Mouse (Mus musculus) liver, postnatal 0 days (tissue): ENCODE data around the gene Wnt10b. TPM values are rescaled to one million over a fixed set of nuclear protein-coding genes. Genes with fewer than 3 reads are reported as not detected.

Experiments
- ATAC-seq: fragments of 200-750 bp; cut with Nextera tagmentation; 2 replicates; pipeline ENCODE4 v1.8.0; 2017; ENCODE audit warnings: mild to moderate bottlenecking, moderate library complexity
- DNase-seq: peaks from one replicate; pipeline ENCODE4 v3.0.0-alpha.2; 2016
- H3K27ac ChIP-seq: fragments of 300-500 bp; sonication (generic); 2 replicates; pipeline ENCODE4 v1.5.1; 2014; ENCODE audit warnings: antibody characterized with exemption, moderate library complexity, mild to moderate bottlenecking, low read depth
- H3K27me3 ChIP-seq: fragments of 300-500 bp; sonication (generic); 2 replicates; pipeline ENCODE4 v1.6.1; 2014; ENCODE audit warnings: low read length, control low read depth, mixed read lengths; ENCODE audit not compliant: insufficient read depth
- H3K36me3 ChIP-seq: fragments of 300-500 bp; sonication (generic); replicated peaks from 2 replicates; pipeline ENCODE4 v1.6.1; 2014; ENCODE audit warnings: mild to moderate bottlenecking, control low read depth, low read length, moderate library complexity, mixed read lengths; ENCODE audit not compliant: insufficient read depth
- H3K4me1 ChIP-seq: fragments of 300-500 bp; sonication (generic); 2 replicates; pipeline ENCODE4 v1.6.1; 2014; ENCODE audit warnings: antibody characterized with exemption, mild to moderate bottlenecking, control low read depth; ENCODE audit not compliant: insufficient read depth
- H3K4me2 ChIP-seq: fragments of 300-500 bp; sonication (generic); 2 replicates; pipeline ENCODE4 v1.6.1; 2014; ENCODE audit warnings: low read depth, mild to moderate bottlenecking, low read length, moderate library complexity, mixed read lengths
- H3K4me3 ChIP-seq: fragments of 300-500 bp; sonication (generic); 2 replicates; pipeline ENCODE4 v1.5.1; 2014; ENCODE audit warnings: low read depth, low read length
- H3K9ac ChIP-seq: fragments of 300-500 bp; sonication (generic); replicated peaks from 2 replicates; pipeline ENCODE4 v1.6.1; 2014; ENCODE audit warnings: mild to moderate bottlenecking, moderate library complexity
- H3K9me3 ChIP-seq: fragments of 300-500 bp; sonication (generic); 2 replicates; pipeline ENCODE4 v1.6.1; 2016; ENCODE audit warnings: mild to moderate bottlenecking, control low read depth, low read length, mixed read lengths
- CTCF ChIP-seq: sonication (generic); IDR thresholded peaks from 2 replicates; pipeline ENCODE4 v1.5.1; 2016; ENCODE audit warnings: antibody characterized with exemption, low read depth
- EP300 ChIP-seq: IDR thresholded peaks from 2 replicates; pipeline ENCODE4 v1.6.1; 2016; ENCODE audit warnings: antibody characterized with exemption, low read depth, mild to moderate bottlenecking
- WGBS: fragments of 180-500 bp; shearing (Covaris S2); extraction: QIAGEN DNeasy Blood & Tissue Kit; methylation state at CpG from one replicate; pipeline ENCODE4 v1.1.7; 2014; ENCODE audit not compliant: insufficient replicate concordance; 5-methylcytosine and 5-hydroxymethylcytosine counted together
- polyA plus RNA-seq: library from polyadenylated mRNA; unstranded; fragments of >200 nt; fragmentation: Nextera tagmentation; extraction: Ambion mirVana; gene quantifications from 2 replicates; pipeline ENCODE4 v1.2.1, GENCODE M21; 2015

Wnt10b gene
- polyA plus RNA-seq, 1 experiment from 2014 or later: 0.04 TPM

DNA sequence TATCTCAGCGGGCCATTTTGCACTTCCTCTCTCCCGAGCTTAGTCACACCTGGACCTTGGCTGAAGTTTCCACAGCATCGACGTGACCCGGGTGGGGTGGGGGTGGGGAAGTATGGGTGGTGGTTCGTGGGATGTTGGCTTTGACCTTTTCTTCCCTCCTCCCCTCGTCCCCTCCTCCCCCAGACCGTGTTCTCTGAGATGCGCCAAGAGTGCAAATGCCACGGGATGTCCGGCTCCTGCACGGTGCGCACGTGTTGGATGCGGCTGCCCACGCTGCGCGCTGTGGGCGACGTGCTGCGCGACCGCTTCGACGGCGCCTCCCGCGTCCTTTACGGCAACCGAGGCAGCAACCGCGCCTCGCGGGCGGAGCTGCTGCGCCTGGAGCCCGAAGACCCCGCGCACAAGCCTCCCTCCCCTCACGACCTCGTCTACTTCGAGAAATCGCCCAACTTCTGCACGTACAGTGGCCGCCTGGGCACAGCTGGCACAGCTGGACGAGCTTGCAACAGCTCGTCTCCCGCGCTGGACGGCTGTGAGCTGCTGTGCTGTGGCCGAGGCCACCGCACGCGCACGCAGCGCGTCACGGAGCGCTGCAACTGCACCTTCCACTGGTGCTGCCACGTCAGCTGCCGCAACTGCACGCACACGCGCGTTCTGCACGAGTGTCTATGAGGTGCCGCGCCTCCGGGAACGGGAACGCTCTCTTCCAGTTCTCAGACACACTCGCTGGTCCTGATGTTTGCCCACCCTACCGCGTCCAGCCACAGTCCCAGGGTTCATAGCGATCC, 14.5 kb upstream of the Wnt10b start:
- Histone ChIP-seq H3K36me3 (no peaks in the 10 kb centered on the region), H3K4me3 (no peak overlapping the region), H3K4me2 (no peak overlapping the region), H3K9ac (no peak overlapping the region), H3K27ac (no peak overlapping the region), H3K27me3 (peaks cover 97% of the 10 kb centered on the region), H3K4me1 (peaks cover 15% of the 10 kb centered on the region), H3K9me3 (no peaks in the 10 kb centered on the region)
- DNase-seq: peak; percentile 14
- WGBS: 2% methylated on average over 75 of the region's 75 CpGs
- ATAC-seq: no peak
- TF ChIP-seq CTCF (no peak), EP300 (no peak)

DNA sequence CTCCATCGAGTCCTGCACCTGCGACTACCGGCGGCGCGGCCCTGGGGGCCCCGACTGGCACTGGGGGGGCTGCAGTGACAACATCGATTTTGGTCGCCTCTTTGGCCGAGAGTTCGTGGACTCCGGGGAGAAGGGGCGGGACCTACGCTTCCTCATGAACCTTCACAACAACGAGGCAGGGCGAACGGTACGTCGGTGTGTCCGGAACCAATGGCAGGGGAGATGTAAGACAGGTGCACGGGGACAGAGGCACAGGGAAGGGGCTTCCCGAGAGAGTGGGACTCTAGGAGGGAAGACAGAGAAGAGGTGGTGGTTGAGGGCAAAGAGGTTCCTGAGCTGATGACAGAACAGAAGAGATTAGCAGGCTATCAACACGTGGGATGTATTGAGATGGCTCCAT, 13.8 kb upstream of the Wnt10b start:
- TF ChIP-seq CTCF: no peak
- TF ChIP-seq EP300: no peak
- Histone ChIP-seq H3K4me2 (no peak overlapping the region), H3K36me3 (no peaks in the 10 kb centered on the region), H3K9me3 (no peaks in the 10 kb centered on the region), H3K27ac (no peak overlapping the region), H3K9ac (no peak overlapping the region), H3K4me3 (no peak overlapping the region), H3K4me1 (peaks cover 15% of the 10 kb centered on the region), H3K27me3 (peaks cover 94% of the 10 kb centered on the region)
- WGBS: 6% methylated on average over 21 of the region's 23 CpGs
- peak; percentile 17 for DNase-seq
- no peak for ATAC-seq

- H3K27me3 ChIP-seq: peaks cover 89% of the 10 kb centered on the region
- peak; percentile 12 for DNase-seq
- no peak overlapping the region for H3K9ac ChIP-seq
- WGBS: under 1% methylated on average over 12 of the region's 12 CpGs
- H3K4me1 ChIP-seq: peaks cover 15% of the 10 kb centered on the region
- peak overlapping the region; percentile 30 for H3K4me3 ChIP-seq
- H3K36me3 ChIP-seq: no peaks in the 10 kb centered on the region
- H3K27ac ChIP-seq: no peak overlapping the region
- ATAC-seq: no peak
- no peak for TF ChIP-seq EP300
- no peak for TF ChIP-seq CTCF
- no peaks in the 10 kb centered on the region for H3K9me3 ChIP-seq
- H3K4me2 ChIP-seq: peak overlapping the region; percentile 27; the same call in 1 of the 2 replicates
Measured at GRCm38 (mm10) chr15:98791221-98791620, 13.3 kb upstream of the Wnt10b start.

- Histone ChIP-seq H3K4me2 (peak overlapping the region; percentile 27; the same call in 1 of the 2 replicates), H3K4me3 (peak overlapping the region; percentile 30), H3K27me3 (peaks cover 84% of the 10 kb centered on the region), H3K4me1 (peaks cover 15% of the 10 kb centered on the region), H3K27ac (no peak overlapping the region), H3K9ac (no peak overlapping the region), H3K36me3 (no peaks in the 10 kb centered on the region), H3K9me3 (0 out of 2 replicates have a peak, but pooled peaks cover 1% of the 10 kb centered on the region)
- 1% methylated on average over 23 of the region's 23 CpGs for whole genome bisulfite sequencing
- ATAC-seq (no peak), DNase-seq (peak; percentile 14)
- TF ChIP-seq CTCF (no peak), EP300 (no peak)
Measured at GRCm38 (mm10) chr15:98790761-98791160, 12.8 kb upstream of the Wnt10b start.

- WGBS: 6% methylated on average over 51 of the region's 51 CpGs
- Histone ChIP-seq H3K27ac (no peak within 1 kb of the TSS), H3K9me3 (0 out of 2 replicates have a peak, but pooled peaks cover 4% of the 10 kb centered on the region), H3K27me3 (peaks cover 76% of the 10 kb centered on the region), H3K4me2 (0 out of 2 replicates have a peak within 1 kb of the TSS, but pooled peaks have one; percentile 7), H3K36me3 (no peaks in the 10 kb centered on the region), H3K4me3 (peak within 1 kb of the TSS; percentile 30), H3K9ac (no peak within 1 kb of the TSS), H3K4me1 (peaks cover 15% of the 10 kb centered on the region)
- ATAC-seq (no peak), DNase-seq (peak; percentile 67)
- TF ChIP-seq CTCF (peak; percentile 64), EP300 (no peak)
Measured at GRCm38 (mm10) chr15:98789661-98790535, 11.9 kb upstream of the Wnt10b start, which contains the start of gene Wnt1. Gene Wnt1 (plus strand): TSS chr15:98789857.
